In the genomic region with DNA sequence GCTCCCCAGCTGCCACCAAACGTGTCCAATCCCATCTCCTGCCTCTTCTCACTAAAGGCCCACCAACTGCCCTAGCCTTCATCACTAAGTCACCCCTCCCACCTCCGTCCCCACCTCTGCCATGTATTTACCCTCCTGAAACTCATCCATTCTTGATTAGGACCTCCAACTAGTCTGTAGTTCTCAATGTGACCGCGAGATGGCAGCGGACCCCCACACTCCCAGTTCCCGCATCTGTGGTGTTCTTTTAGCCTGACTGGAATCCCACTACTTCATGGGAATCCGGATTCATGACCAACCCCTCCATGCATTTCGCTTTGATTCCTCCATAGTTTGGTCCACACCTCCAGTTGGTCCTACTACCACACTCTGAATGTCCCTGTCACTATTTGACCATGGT, we compare ENCODE assay signal across 9 mouse cellular contexts. TPM values are rescaled to one million over a fixed set of nuclear protein-coding genes. Genes with fewer than 3 reads are reported as not detected.
A peak's percentile ranks its signal among the peaks of the same experiment; 100 is the strongest.
DNase-seq lines count a peak whose midpoint lies in the region; ATAC-seq and TF ChIP-seq lines count a peak whose summit lies in the region.
"Had no signal": no experiment of that assay in that cellular context is flagged by ENCODE, and none has a peak within 500 bp of the region (broad histone marks: within the 10 kb centered on the region; RNA-seq: fewer than 3 reads in every experiment).

No protein-coding gene starts in this region.

- peaks cover 10% of the 10 kb centered on the region for H3K4me1 ChIP-seq in forebrain, embryonic 11.5 days (replicated peaks; ENCODE audit: control insufficient read depth, insufficient read depth, low read length)
- H3K4me1 ChIP-seq in forebrain, embryonic 15.5 days: peaks cover 11% of the 10 kb centered on the region
- 0 out of 4 replicates have a peak, but pooled peaks cover 0 to 3% of the 10 kb centered on the region in 2 experiments for H3K4me1 ChIP-seq in MEL (ENCODE audit: control insufficient read depth in 1 of 2, insufficient read depth in 2 of 2, low read length in 2 of 2)
- H3K4me1 ChIP-seq in midbrain, embryonic 11.5 days (ENCODE audit: control insufficient read depth, insufficient read depth, low read length): peaks cover 9% of the 10 kb centered on the region

- no peak for TF ChIP-seq POLR2A in MEL (IDR thresholded peaks at IDR 0.05; ENCODE audit: control insufficient read depth in 1 of 2, insufficient read depth in 1 of 2, low read depth in 1 of 2, low read length in 2 of 2, poor library complexity in 1 of 2)

- 3% methylated on average over 8 of the region's 8 CpGs for WGBS in forebrain, embryonic 11.5 days
- 3% methylated on average over 8 of the region's 8 CpGs for WGBS in forebrain, embryonic 15.5 days
- WGBS in midbrain, embryonic 11.5 days: 5% methylated on average over 8 of the region's 8 CpGs

- peak; percentile 88 to 98 (median 93) for TF ChIP-seq CTCF in MEL (IDR thresholded peaks at IDR 0.05 in 2 of 3, conservative IDR thresholded peaks at IDR 0.05 in 1 of 3; ENCODE audit: control insufficient read depth in 1 of 3, insufficient read depth in 1 of 3, low read depth in 2 of 3, low read length in 3 of 3, poor library complexity in 1 of 3, severe bottlenecking in 1 of 3)

- no peak for TF ChIP-seq EP300 in MEL (IDR thresholded peaks at IDR 0.05; ENCODE audit: low read depth in 1 of 2, low read length in 2 of 2)

- peak; percentile 88 for DNase-seq in forebrain, embryonic 11.5 days (ENCODE audit: low spot score)
- DNase-seq in MEL (ENCODE audit: low read depth, low spot score): peak; percentile 78
- DNase-seq in cerebellum, adult 9-11 months: peak; percentile 81
- DNase-seq in layer of hippocampus, postnatal 14 days (ENCODE audit: low spot score in 2 of 2): peak; percentile 85 to 88
- peak; percentile 99 for DNase-seq in midbrain, embryonic 11.5 days (ENCODE audit: low spot score, missing footprints)
- DNase-seq in splenic B cell, adult 2 months (ENCODE audit: low read depth, low spot score): peak; percentile 70

- no peak overlapping the region for H3K27ac ChIP-seq in forebrain, embryonic 11.5 days (ENCODE audit: low read depth, low read length)
- H3K27ac ChIP-seq in forebrain, embryonic 15.5 days (replicated peaks): no peak overlapping the region
- no peak overlapping the region for H3K27ac ChIP-seq in MEL (ENCODE audit: control insufficient read depth, low read depth, low read length)
- H3K27ac ChIP-seq in midbrain, embryonic 11.5 days (ENCODE audit: low read depth, low read length): no peak overlapping the region
- H3K27ac ChIP-seq: limb, embryonic 12.5 days had no signal

- H3K36me3 ChIP-seq in forebrain, embryonic 11.5 days (ENCODE audit: control insufficient read depth, insufficient read depth, low read length): no peaks in the 10 kb centered on the region
- H3K36me3 ChIP-seq in forebrain, embryonic 15.5 days: peaks cover 33% of the 10 kb centered on the region
- H3K36me3 ChIP-seq in MEL (ENCODE audit: control insufficient read depth in 1 of 2, insufficient read depth in 2 of 2, low read length in 2 of 2): no peaks in the 10 kb centered on the region
- H3K36me3 ChIP-seq in midbrain, embryonic 11.5 days (ENCODE audit: control insufficient read depth, insufficient read depth, low read length): no peaks in the 10 kb centered on the region; the same call in 1 of the 2 replicates
- no peaks in the 10 kb centered on the region; the same call in 1 of the 2 replicates for H3K36me3 ChIP-seq in splenic B cell, adult 2 months (ENCODE audit: control insufficient read depth, insufficient read depth, low read length, poor library complexity, severe bottlenecking)
- H3K36me3 ChIP-seq: limb, embryonic 12.5 days had no signal

- H3K9me3 ChIP-seq in forebrain, embryonic 11.5 days (ENCODE audit: control insufficient read depth, low read length): no peaks in the 10 kb centered on the region
- no peaks in the 10 kb centered on the region for H3K9me3 ChIP-seq in forebrain, embryonic 15.5 days
- no peaks in the 10 kb centered on the region for H3K9me3 ChIP-seq in MEL (replicated peaks; ENCODE audit: insufficient read depth, low read length)
- no peaks in the 10 kb centered on the region for H3K9me3 ChIP-seq in midbrain, embryonic 11.5 days (ENCODE audit: control insufficient read depth, low read length)
- H3K9me3 ChIP-seq: limb, embryonic 12.5 days had no signal

- no peak for ATAC-seq in forebrain, embryonic 11.5 days (replicated peaks; ENCODE audit: low FRiP score)
- ATAC-seq in forebrain, embryonic 15.5 days (replicated peaks): no peak
- ATAC-seq in granulocyte monocyte progenitor cell, adult 5-6 weeks (replicated peaks; ENCODE audit: poor library complexity, severe bottlenecking): peak; percentile 72
- no peak for ATAC-seq in midbrain, embryonic 11.5 days (ENCODE audit: low FRiP score)

- TF ChIP-seq RAD21 in MEL (IDR thresholded peaks at IDR 0.05; ENCODE audit: low read depth, low read length): peak; percentile 95

- no peak overlapping the region for H3K4me3 ChIP-seq in forebrain, embryonic 11.5 days (ENCODE audit: low read depth, low read length)
- no peak overlapping the region for H3K4me3 ChIP-seq in forebrain, embryonic 15.5 days
- no peak overlapping the region for H3K4me3 ChIP-seq in MEL (ENCODE audit: control insufficient read depth in 1 of 2, insufficient read depth in 1 of 2, low read depth in 2 of 2, low read length in 2 of 2)
- H3K4me3 ChIP-seq in midbrain, embryonic 11.5 days (ENCODE audit: low read depth, low read length): no peak overlapping the region
- H3K4me3 ChIP-seq: limb, embryonic 12.5 days had no signal

- H3K27me3 ChIP-seq in forebrain, embryonic 11.5 days (ENCODE audit: control insufficient read depth, insufficient read depth, low read length): peaks cover 33% of the 10 kb centered on the region
- H3K27me3 ChIP-seq in forebrain, embryonic 15.5 days: peaks cover 12% of the 10 kb centered on the region; the same call in 1 of the 2 replicates
- H3K27me3 ChIP-seq in MEL (ENCODE audit: control insufficient read depth in 1 of 2, insufficient read depth in 2 of 2, low read length in 2 of 2): peaks cover 8 to 14% of the 10 kb centered on the region in 2 experiments
- peaks cover 36% of the 10 kb centered on the region for H3K27me3 ChIP-seq in midbrain, embryonic 11.5 days (ENCODE audit: control insufficient read depth, insufficient read depth, low read length)
- no peaks in the 10 kb centered on the region for H3K27me3 ChIP-seq in splenic B cell, adult 2 months (ENCODE audit: control insufficient read depth, insufficient read depth, low read length, poor library complexity, severe bottlenecking)

- H3K9ac ChIP-seq in forebrain, embryonic 11.5 days (ENCODE audit: low read length): no peak overlapping the region
- no peak overlapping the region for H3K9ac ChIP-seq in forebrain, embryonic 15.5 days (replicated peaks)
- no peak overlapping the region for H3K9ac ChIP-seq in MEL (ENCODE audit: control insufficient read depth, low read depth, low read length, poor library complexity, severe bottlenecking)
- no peak overlapping the region for H3K9ac ChIP-seq in midbrain, embryonic 11.5 days (ENCODE audit: low read length)
- H3K9ac ChIP-seq: limb, embryonic 12.5 days had no signal

- H3K4me2 ChIP-seq in forebrain, embryonic 11.5 days (ENCODE audit: low read depth, low read length, severe bottlenecking): no peak overlapping the region
- no peak overlapping the region for H3K4me2 ChIP-seq in forebrain, embryonic 15.5 days (replicated peaks)
- no peak overlapping the region for H3K4me2 ChIP-seq in midbrain, embryonic 11.5 days
- H3K4me2 ChIP-seq: limb, embryonic 12.5 days had no signal

- H3K79me2 ChIP-seq in MEL (ENCODE audit: control insufficient read depth, insufficient read depth, low read length, poor library complexity): no peaks in the 10 kb centered on the region

RNA-seq across cellular contexts. Expression of gene Sarm1, which starts 9.4 kb away (rescaled TPM):
- polyA plus RNA-seq in forebrain, embryonic 11.5 days (2014; fragmentation: Nextera tagmentation; extraction: Ambion mirVana): 18.4 and 24.9 TPM in 2 replicates
- 48.3 and 54.8 TPM in 2 replicates for polyA plus RNA-seq in forebrain, embryonic 15.5 days (2015; fragmentation: Nextera tagmentation; extraction: Ambion mirVana)
- 0.73 and 1.1 TPM in 2 replicates for total RNA-seq in MEL (2012; rRNA removed)
- 1 to 10 TPM in 1 of 2 experiments, not detected in 1; 4.3 TPM for polyA plus RNA-seq in MEL (2012; ENCODE audit: insufficient read depth in 1 of 2, insufficient read length in 2 of 2, low read depth in 1 of 2, low replicate concordance in 2 of 2, missing spikeins in 1 of 2)
- total RNA-seq in granulocyte monocyte progenitor cell, adult 5-6 weeks (2014; fragmentation: Nextera tagmentation): not detected in 2 replicates
- not detected in 2 replicates for total RNA-seq in granulocyte monocyte progenitor cell, adult 5-6 weeks (2017)
- total RNA-seq in layer of hippocampus, postnatal 14 days (2021): 10 to 100 TPM; 51.0 to 53.2 TPM
- polyA plus RNA-seq in midbrain, embryonic 11.5 days (2014; fragmentation: Nextera tagmentation; extraction: Ambion mirVana): 18.1 and 20.1 TPM in 2 replicates

RNA-seq across cellular contexts. Expression of gene Vtn, which starts 10.7 kb away (rescaled TPM):
- 36.3 and 38.6 TPM in 2 replicates for polyA plus RNA-seq in forebrain, embryonic 11.5 days (2014; fragmentation: Nextera tagmentation; extraction: Ambion mirVana)
- polyA plus RNA-seq in forebrain, embryonic 15.5 days (2015; fragmentation: Nextera tagmentation; extraction: Ambion mirVana): 69.0 and 76.3 TPM in 2 replicates
- not detected in 2 replicates for total RNA-seq in MEL (2012; rRNA removed)
- polyA plus RNA-seq in MEL (2012; ENCODE audit: insufficient read depth in 1 of 2, insufficient read length in 2 of 2, low read depth in 1 of 2, low replicate concordance in 2 of 2, missing spikeins in 1 of 2): under 1 TPM in 1 of 2 experiments, not detected in 1; 0.18 TPM
- not detected in 2 replicates for total RNA-seq in granulocyte monocyte progenitor cell, adult 5-6 weeks (2014; fragmentation: Nextera tagmentation)
- not detected in 2 replicates for total RNA-seq in granulocyte monocyte progenitor cell, adult 5-6 weeks (2017)
- total RNA-seq in layer of hippocampus, postnatal 14 days (2021): 10 to 100 TPM; 65.7 to 71.5 TPM
- 145 and 151 TPM in 2 replicates for polyA plus RNA-seq in midbrain, embryonic 11.5 days (2014; fragmentation: Nextera tagmentation; extraction: Ambion mirVana)

RNA-seq across cellular contexts. Expression of gene Sebox, which starts 15.1 kb away (rescaled TPM):
- not detected in 2 replicates for polyA plus RNA-seq in forebrain, embryonic 11.5 days (2014; fragmentation: Nextera tagmentation; extraction: Ambion mirVana)
- polyA plus RNA-seq in forebrain, embryonic 15.5 days (2015; fragmentation: Nextera tagmentation; extraction: Ambion mirVana): 0.41 TPM in 1 of 2 replicates, not detected in the other
- total RNA-seq in MEL (2012; rRNA removed): 0.15 TPM in 1 of 2 replicates, not detected in the other
- polyA plus RNA-seq in MEL (2012; ENCODE audit: insufficient read depth in 1 of 2, insufficient read length in 2 of 2, low read depth in 1 of 2, low replicate concordance in 2 of 2, missing spikeins in 1 of 2): under 1 TPM in 1 of 2 experiments, not detected in 1; 0.06 TPM
- not detected in 2 replicates for total RNA-seq in granulocyte monocyte progenitor cell, adult 5-6 weeks (2014; fragmentation: Nextera tagmentation)
- not detected in 2 replicates for total RNA-seq in granulocyte monocyte progenitor cell, adult 5-6 weeks (2017)
- total RNA-seq in layer of hippocampus, postnatal 14 days (2021): 1 to 10 TPM; 3.9 to 4.5 TPM
- not detected in 2 replicates for polyA plus RNA-seq in midbrain, embryonic 11.5 days (2014; fragmentation: Nextera tagmentation; extraction: Ambion mirVana)
- polyA plus RNA-seq: limb, embryonic 12.5 days had no signal

RNA-seq across cellular contexts. Expression of gene Slc46a1, which starts 22.7 kb away (rescaled TPM):
- polyA plus RNA-seq in forebrain, embryonic 11.5 days (2014; fragmentation: Nextera tagmentation; extraction: Ambion mirVana): 18.4 TPM in 2 replicates
- polyA plus RNA-seq in forebrain, embryonic 15.5 days (2015; fragmentation: Nextera tagmentation; extraction: Ambion mirVana): 20.2 and 21.7 TPM in 2 replicates
- total RNA-seq in MEL (2012; rRNA removed): 7.5 and 11.6 TPM in 2 replicates
- 1 to 10 TPM in 1 of 2 experiments, not detected in 1; 8.3 TPM for polyA plus RNA-seq in MEL (2012; ENCODE audit: insufficient read depth in 1 of 2, insufficient read length in 2 of 2, low read depth in 1 of 2, low replicate concordance in 2 of 2, missing spikeins in 1 of 2)
- total RNA-seq in granulocyte monocyte progenitor cell, adult 5-6 weeks (2014; fragmentation: Nextera tagmentation): 4.2 TPM in 1 of 2 replicates, not detected in the other
- total RNA-seq in granulocyte monocyte progenitor cell, adult 5-6 weeks (2017): 1.9 and 2.7 TPM in 2 replicates
- 1 to 10 TPM; 9.6 to 9.8 TPM for total RNA-seq in layer of hippocampus, postnatal 14 days (2021)
- polyA plus RNA-seq in midbrain, embryonic 11.5 days (2014; fragmentation: Nextera tagmentation; extraction: Ambion mirVana): 20.5 TPM in 2 replicates

RNA-seq across cellular contexts. Expression of gene Tmem199, which starts 23.8 kb away (rescaled TPM):
- polyA plus RNA-seq in forebrain, embryonic 11.5 days (2014; fragmentation: Nextera tagmentation; extraction: Ambion mirVana): 77.1 and 77.2 TPM in 2 replicates
- 86.1 and 86.7 TPM in 2 replicates for polyA plus RNA-seq in forebrain, embryonic 15.5 days (2015; fragmentation: Nextera tagmentation; extraction: Ambion mirVana)
- 51.9 and 57.1 TPM in 2 replicates for total RNA-seq in MEL (2012; rRNA removed)
- polyA plus RNA-seq in MEL (2012; ENCODE audit: insufficient read depth in 1 of 2, insufficient read length in 2 of 2, low read depth in 1 of 2, low replicate concordance in 2 of 2, missing spikeins in 1 of 2): 10 to 100 TPM in 1 of 2 experiments, not detected in 1; 36.5 TPM
- total RNA-seq in granulocyte monocyte progenitor cell, adult 5-6 weeks (2014; fragmentation: Nextera tagmentation): 21.9 and 36.8 TPM in 2 replicates
- total RNA-seq in granulocyte monocyte progenitor cell, adult 5-6 weeks (2017): 25.5 and 29.9 TPM in 2 replicates
- total RNA-seq in layer of hippocampus, postnatal 14 days (2021): 10 to 100 TPM; 36.0 to 40.7 TPM
- polyA plus RNA-seq in midbrain, embryonic 11.5 days (2014; fragmentation: Nextera tagmentation; extraction: Ambion mirVana): 82.4 and 91.3 TPM in 2 replicates

Comparison
In these comparisons a context has a peak if more than half of its experiments do, and no peak if none do; other contexts are left out.
1. RNA of gene Vtn, which starts 10.7 kb away (polyA plus RNA-seq): 145 to 151 TPM in midbrain, embryonic 11.5 days, 69.0 to 76.3 TPM in forebrain, embryonic 15.5 days and 36.3 to 38.6 TPM in forebrain, embryonic 11.5 days; 0.18 TPM in MEL; every median in the first group is over 10 times any median in the second.
2. Peak in every context shown above with its lines, with median percentiles within 50 percentile points of each other: DNase-seq.